Mouse (Mus musculus): ENCODE data around the gene Tmem136. TPM values are rescaled to one million over a fixed set of nuclear protein-coding genes. Genes with fewer than 3 reads are reported as not detected.

Tmem136 gene
- 10.5 and 13.0 TPM in 2 replicates for polyA plus RNA-seq (2015; fragmentation: Nextera tagmentation; extraction: Ambion mirVana)

DNA sequence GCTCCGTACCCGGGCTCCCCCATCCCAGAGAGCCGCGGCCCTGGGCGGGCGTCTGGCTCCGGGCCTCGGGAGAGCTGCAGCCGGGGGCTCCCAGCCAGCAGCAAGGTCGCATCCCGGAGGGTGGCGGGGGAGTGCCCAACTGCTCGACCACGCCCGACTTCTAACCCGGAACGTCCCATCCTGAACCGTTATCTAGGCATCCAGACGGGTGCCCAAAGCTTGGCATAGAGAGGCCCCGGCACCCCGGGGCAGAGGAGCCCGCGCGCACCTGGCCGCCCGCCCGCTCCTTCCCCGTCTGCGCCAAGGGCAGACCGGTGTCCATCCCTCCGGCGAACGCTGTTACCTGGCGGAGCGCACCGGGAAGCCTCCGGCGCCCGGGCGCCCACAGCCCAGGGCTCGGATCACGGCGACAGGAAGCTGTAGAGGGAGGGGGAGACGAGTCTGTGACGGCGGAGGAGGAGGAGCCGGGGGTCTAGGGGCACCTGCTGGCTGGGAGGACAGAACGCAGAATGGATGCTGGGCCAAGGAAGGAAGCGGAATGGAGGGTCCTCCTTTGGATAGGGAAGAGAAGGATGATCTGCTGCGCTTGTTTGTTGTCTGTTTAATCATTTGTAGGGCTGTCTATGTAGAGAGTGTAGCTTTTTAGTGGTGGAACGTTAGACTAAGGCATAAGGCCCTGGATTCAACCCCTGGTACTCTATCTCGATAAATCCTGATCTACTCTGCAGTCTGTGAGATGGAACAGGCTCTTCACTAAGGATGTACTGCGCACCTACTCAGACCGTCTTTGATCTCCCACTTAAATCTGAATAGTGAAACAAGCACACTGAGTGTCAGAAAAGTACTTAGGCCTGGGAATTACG, at the start of gene Tmem136:
Gene Tmem136 (minus strand): TSS at position 437 of the 863 bp plus-strand sequence.
- peak within 1 kb of the TSS; percentile 65 for H3K27ac ChIP-seq
- H3K4me3 ChIP-seq: peak within 1 kb of the TSS; percentile 62
- peak; percentile 98 for ATAC-seq (replicated peaks)
- peak within 1 kb of the TSS; percentile 75 for H3K9ac ChIP-seq
- H3K4me1 ChIP-seq: peaks cover 18% of the 10 kb centered on the region
- H3K9me3 ChIP-seq: no peaks in the 10 kb centered on the region
- H3K36me3 ChIP-seq (replicated peaks): peaks cover under 1% of the 10 kb centered on the region
- 4% methylated on average over 55 of the region's 55 CpGs for WGBS
- no peaks in the 10 kb centered on the region for H3K27me3 ChIP-seq (replicated peaks)
- peak within 1 kb of the TSS; percentile 66 for H3K4me2 ChIP-seq

DNA sequence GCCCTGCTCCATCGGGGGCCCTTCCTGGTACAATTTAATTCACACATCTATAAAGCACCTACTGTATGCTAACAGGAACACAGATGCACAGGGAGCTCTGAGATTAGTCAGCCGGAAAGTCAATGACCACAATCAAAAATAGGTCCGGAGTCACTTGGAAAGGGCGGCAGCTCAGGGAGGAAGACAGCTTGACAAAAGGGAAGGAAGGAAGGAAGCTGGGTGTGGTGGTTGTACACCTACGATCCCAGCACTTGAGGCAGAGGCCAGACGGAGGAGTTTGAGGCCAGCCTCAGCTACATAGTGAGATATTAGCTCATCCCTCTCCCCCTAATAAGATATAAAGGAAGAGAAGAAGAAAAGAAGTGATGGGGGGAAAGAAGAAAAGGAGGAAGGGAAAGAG, 39.6 kb upstream of the Tmem136 start:
- no peak overlapping the region for H3K9ac ChIP-seq
- no peak for ATAC-seq (replicated peaks)
- no peak overlapping the region for H3K4me3 ChIP-seq
- H3K27ac ChIP-seq: no peak overlapping the region
- no peaks in the 10 kb centered on the region for H3K27me3 ChIP-seq (replicated peaks)
- WGBS: 81% methylated on average over 6 of the region's 6 CpGs
- H3K4me1 ChIP-seq: no peaks in the 10 kb centered on the region
- H3K4me2 ChIP-seq: no peak overlapping the region
- no peaks in the 10 kb centered on the region for H3K36me3 ChIP-seq (replicated peaks)
- no peaks in the 10 kb centered on the region for H3K9me3 ChIP-seq

DNA sequence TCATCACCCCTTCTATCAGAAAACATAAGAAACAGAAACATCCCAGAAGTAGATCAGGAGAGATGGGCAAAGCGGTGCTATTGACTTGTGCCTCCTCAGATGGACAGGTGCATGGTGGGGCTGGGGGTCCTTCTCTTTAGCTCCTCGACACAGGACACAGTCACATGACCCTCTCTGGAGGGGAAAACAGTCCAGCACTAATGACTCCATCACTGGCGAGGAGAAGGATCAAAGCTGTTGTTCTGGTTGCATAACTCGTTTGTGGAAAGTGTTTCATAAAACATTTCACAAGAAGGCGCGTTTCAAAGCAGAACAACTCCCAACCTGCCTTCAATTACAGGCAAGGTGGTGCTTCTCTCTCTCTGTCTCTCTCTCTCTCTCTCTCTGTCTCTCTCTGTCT, 35.4 kb upstream of the Tmem136 start:
- Histone ChIP-seq H3K9ac (no peak overlapping the region), H3K4me2 (no peak overlapping the region), H3K4me3 (no peak overlapping the region), H3K27me3 (replicated peaks) (no peaks in the 10 kb centered on the region), H3K27ac (no peak overlapping the region), H3K9me3 (no peaks in the 10 kb centered on the region), H3K4me1 (no peaks in the 10 kb centered on the region), H3K36me3 (replicated peaks) (no peaks in the 10 kb centered on the region)
- WGBS: 80% methylated on average over 6 of the region's 6 CpGs
- ATAC-seq (replicated peaks): no peak

DNA sequence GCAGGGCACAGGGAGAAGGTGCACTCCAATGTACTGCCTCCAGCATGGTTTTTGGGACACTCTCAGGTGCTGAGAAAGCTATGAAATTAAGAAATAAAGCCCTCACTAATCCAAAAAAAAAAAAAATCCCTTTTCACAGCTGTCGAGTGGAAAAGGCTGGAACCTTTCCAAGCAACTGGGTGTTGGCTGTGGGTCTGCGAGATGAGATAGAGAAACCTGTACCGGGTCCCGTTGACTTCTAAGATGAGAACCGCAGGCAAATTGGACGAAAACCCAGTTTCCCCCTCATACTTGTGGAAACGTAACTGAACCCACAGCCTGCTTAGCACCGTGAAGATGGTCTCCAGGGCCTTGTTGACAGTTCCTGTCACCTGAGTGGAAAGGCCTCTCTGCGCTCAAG, 34.6 kb upstream of the Tmem136 start:
- ATAC-seq (replicated peaks): no peak
- Histone ChIP-seq H3K9ac (no peak overlapping the region), H3K27ac (no peak overlapping the region)

DNA sequence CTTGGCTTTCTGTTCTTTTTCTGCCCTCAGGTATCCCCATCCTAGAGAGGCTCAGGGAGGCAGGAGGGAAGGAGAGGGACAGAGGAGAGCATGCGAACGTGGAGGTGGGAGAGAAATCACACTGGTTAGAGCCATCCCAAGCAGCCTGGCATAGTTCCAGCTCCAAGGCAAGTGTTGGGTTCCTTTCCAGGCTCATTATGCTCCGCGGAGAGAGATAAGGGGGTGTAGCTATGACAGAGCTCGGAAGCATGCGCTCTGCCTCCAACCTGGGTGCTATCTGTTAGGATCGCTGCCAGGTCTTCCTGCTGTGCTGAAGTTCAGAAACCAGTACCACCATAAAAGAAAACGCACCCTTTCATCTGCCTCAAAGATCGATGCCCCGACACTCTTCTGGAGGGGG, 33.7 kb upstream of the Tmem136 start:
- Histone ChIP-seq H3K27me3 (replicated peaks) (no peaks in the 10 kb centered on the region), H3K36me3 (replicated peaks) (no peaks in the 10 kb centered on the region), H3K27ac (no peak overlapping the region), H3K9me3 (no peaks in the 10 kb centered on the region), H3K4me1 (no peaks in the 10 kb centered on the region), H3K4me3 (no peak overlapping the region), H3K4me2 (no peak overlapping the region), H3K9ac (no peak overlapping the region)
- ATAC-seq (replicated peaks): no peak
- WGBS: 65% methylated on average over 10 of the region's 10 CpGs

More for the DNA sequence above, 34.6 kb upstream of the Tmem136 start:
- Histone ChIP-seq H3K27me3 (replicated peaks) (no peaks in the 10 kb centered on the region), H3K4me2 (no peak overlapping the region), H3K4me3 (no peak overlapping the region), H3K9me3 (no peaks in the 10 kb centered on the region), H3K36me3 (replicated peaks) (no peaks in the 10 kb centered on the region), H3K4me1 (no peaks in the 10 kb centered on the region)
- 82% methylated on average over 9 of the region's 9 CpGs for WGBS

DNA sequence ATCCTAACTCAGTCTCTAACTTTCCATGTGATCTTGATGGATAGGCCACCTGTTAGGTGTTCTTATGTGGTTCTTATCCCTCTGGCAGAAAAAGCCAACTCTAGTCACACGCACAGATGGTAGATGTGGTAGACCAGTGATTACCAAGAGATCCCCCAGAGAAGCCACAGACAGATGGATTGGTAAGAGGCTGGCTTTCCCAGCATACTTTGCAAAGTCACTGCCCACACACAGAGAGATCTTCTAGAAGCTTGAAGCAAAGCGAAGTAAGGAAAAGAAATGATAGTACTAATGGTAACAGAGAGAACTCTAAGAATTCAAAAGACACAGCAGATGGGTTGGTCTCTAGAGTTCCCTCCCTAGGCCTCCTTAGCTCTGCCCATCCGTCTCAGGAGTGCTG, 33.1 kb upstream of the Tmem136 start:
- Histone ChIP-seq H3K27ac (no peak overlapping the region), H3K36me3 (replicated peaks) (no peaks in the 10 kb centered on the region), H3K4me3 (no peak overlapping the region), H3K4me2 (no peak overlapping the region), H3K9ac (no peak overlapping the region), H3K27me3 (replicated peaks) (no peaks in the 10 kb centered on the region), H3K4me1 (no peaks in the 10 kb centered on the region), H3K9me3 (no peaks in the 10 kb centered on the region)
- 86% methylated on average over 3 of the region's 3 CpGs for WGBS
- ATAC-seq (replicated peaks): no peak

DNA sequence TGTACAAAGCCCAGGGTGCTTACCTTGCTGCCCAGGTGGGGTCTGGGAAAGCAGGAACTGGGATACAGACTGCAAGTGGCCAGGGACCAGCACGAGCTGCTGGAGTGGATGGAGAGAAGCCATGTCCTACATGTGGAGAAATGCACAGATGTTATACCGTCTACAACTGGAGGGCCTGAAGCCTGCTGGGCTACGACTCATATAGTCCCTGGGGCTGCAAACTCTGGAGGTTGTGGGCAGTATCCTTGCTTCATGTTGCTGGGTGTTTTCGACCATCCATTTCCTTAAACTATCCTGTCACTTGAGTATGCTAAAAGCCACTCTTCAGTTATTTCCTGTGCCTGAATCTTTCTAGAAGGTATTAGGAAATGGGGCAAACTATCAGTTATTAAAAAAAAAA, 28.8 kb upstream of the Tmem136 start:
- H3K4me3 ChIP-seq: no peak overlapping the region
- H3K9me3 ChIP-seq: no peaks in the 10 kb centered on the region
- WGBS: 79% methylated on average over 4 of the region's 4 CpGs
- H3K4me2 ChIP-seq: no peak overlapping the region
- H3K36me3 ChIP-seq (replicated peaks): no peaks in the 10 kb centered on the region
- H3K27ac ChIP-seq: no peak overlapping the region
- ATAC-seq (replicated peaks): no peak
- H3K4me1 ChIP-seq: no peaks in the 10 kb centered on the region
- H3K9ac ChIP-seq: no peak overlapping the region
- H3K27me3 ChIP-seq (replicated peaks): no peaks in the 10 kb centered on the region

DNA sequence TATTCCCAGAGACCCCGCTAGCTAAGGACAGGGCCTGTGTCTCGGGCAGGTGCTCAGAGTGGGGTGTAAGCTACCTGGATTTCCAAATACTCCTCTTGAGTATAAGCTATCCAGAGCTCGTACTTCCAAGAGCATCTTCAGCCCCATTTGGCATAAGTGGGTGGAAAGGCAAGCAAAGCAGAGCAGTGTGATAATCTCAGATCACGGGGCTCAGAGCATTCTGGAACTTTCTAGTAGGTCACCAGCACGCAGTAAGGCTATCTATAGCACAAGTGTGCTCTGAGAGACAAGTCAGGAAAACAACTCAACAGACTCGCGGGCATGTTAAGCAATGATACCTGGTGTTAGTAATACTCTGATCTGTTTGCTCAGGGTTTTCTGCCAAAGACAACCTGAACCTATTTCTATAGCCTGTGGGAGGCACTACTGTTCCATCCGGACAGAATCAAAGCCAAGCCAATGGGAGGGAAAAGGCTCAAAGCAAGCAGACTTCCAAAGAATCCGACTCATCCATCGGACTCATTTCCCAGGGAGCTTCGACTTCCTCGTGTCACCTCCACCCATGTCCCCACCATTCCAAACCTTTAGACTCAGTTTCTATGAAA, 27.9 kb upstream of the Tmem136 start:
- Histone ChIP-seq H3K4me2 (no peak overlapping the region), H3K27ac (no peak overlapping the region), H3K4me3 (no peak overlapping the region), H3K36me3 (replicated peaks) (no peaks in the 10 kb centered on the region), H3K9me3 (no peaks in the 10 kb centered on the region), H3K4me1 (no peaks in the 10 kb centered on the region), H3K9ac (no peak overlapping the region), H3K27me3 (replicated peaks) (no peaks in the 10 kb centered on the region)
- WGBS: 73% methylated on average over 12 of the region's 12 CpGs
- ATAC-seq (replicated peaks): no peak

DNA sequence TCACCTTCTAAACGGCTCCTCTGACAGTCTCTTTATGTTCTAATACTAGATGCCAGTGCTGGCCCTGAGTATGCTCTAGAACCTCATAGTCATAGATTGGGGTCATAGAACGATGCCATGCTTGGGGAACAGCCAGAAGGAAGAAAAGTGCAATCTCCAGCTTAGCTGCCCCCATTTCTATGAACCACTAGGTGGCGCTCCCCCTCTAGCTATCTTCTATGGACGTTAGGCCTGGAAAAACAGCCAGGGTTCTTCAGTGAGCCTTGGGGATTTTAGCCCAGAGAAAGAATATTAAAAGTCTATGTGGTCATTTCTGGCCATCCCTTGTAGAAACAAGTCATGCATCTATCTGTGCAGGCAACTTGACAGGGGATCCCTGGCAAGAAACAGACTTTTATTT, 25.5 kb upstream of the Tmem136 start:
- Histone ChIP-seq H3K4me2 (no peak overlapping the region), H3K4me3 (no peak overlapping the region), H3K9ac (no peak overlapping the region), H3K27ac (no peak overlapping the region), H3K9me3 (no peaks in the 10 kb centered on the region), H3K27me3 (replicated peaks) (no peaks in the 10 kb centered on the region), H3K36me3 (replicated peaks) (no peaks in the 10 kb centered on the region), H3K4me1 (no peaks in the 10 kb centered on the region)
- WGBS: 8% methylated on average over 4 of the region's 4 CpGs
- ATAC-seq (replicated peaks): no peak

DNA sequence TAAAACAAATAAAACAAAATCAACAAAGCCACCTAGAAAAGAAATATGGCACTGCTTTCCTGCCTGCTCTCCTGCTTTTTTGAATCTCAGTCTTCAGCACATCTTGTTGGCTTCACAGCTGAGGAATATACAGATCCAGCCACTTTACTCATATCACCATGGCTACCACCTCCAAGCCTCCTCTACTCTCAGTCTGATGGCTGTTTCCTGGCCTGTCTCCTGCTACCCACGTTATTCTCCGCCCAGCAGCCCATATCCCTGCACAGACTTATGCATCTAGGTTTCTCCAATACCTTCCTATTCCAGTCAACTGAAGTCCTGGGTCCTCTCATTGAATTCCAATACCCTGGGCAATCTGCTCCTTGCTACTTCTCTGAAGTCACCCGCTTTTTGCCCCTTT, 17.2 kb upstream of the Tmem136 start:
- H3K9me3 ChIP-seq: no peaks in the 10 kb centered on the region
- H3K4me3 ChIP-seq: no peak overlapping the region
- no peak overlapping the region for H3K27ac ChIP-seq
- 72% methylated on average over 3 of the region's 3 CpGs for WGBS
- H3K9ac ChIP-seq: no peak overlapping the region
- H3K36me3 ChIP-seq (replicated peaks): no peaks in the 10 kb centered on the region
- no peaks in the 10 kb centered on the region for H3K27me3 ChIP-seq (replicated peaks)
- no peak for ATAC-seq (replicated peaks)
- no peak overlapping the region for H3K4me2 ChIP-seq
- no peaks in the 10 kb centered on the region for H3K4me1 ChIP-seq

DNA sequence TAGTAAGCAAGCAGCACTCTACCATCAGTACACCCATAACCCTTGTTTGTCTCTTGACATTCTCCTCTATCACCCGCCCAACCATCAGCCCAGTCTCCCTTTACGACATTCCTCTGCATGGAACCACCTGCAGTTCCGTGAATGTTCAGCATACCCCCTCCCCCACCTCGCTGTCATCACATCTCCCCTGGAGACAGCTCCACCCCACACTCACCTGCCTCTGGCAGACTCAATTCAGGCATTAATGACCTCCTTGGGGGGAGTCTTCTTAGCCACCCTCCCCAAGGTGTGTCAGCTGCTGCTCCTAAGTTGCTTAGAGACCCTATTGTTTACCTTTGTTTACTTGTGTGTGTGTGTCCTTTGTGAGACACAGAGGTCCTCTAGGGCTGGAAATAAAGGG, 16.0 kb upstream of the Tmem136 start:
- 49% methylated on average over 4 of the region's 4 CpGs for WGBS
- no peaks in the 10 kb centered on the region for H3K4me1 ChIP-seq
- no peak overlapping the region for H3K27ac ChIP-seq
- H3K36me3 ChIP-seq (replicated peaks): no peaks in the 10 kb centered on the region
- no peak overlapping the region for H3K4me3 ChIP-seq
- no peak for ATAC-seq (replicated peaks)
- no peaks in the 10 kb centered on the region for H3K9me3 ChIP-seq
- H3K9ac ChIP-seq: no peak overlapping the region
- H3K27me3 ChIP-seq (replicated peaks): no peaks in the 10 kb centered on the region
- no peak overlapping the region for H3K4me2 ChIP-seq

DNA sequence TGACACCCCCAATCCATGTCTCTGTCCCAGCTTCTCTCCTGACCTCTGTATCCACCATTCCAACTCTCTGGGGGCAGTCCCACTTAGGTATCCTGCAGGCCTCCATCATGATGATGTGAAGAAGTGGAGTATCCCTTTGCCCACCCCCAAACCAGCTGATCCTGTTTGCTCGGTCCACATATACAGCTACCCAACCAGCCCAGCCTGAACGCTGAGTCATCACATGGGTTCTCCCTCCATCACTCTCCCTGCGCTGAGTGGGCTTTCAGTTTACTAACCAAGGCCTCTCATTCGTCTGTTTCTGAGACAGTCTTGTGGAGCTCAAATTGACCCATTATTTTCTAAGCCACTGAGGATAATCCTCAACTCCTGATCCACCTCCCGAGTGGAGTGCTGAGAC, 15.6 kb upstream of the Tmem136 start:
- H3K36me3 ChIP-seq (replicated peaks): no peaks in the 10 kb centered on the region
- H3K9me3 ChIP-seq: no peaks in the 10 kb centered on the region
- no peaks in the 10 kb centered on the region for H3K27me3 ChIP-seq (replicated peaks)
- no peak overlapping the region for H3K9ac ChIP-seq
- H3K27ac ChIP-seq: no peak overlapping the region
- WGBS: 76% methylated on average over 5 of the region's 5 CpGs
- ATAC-seq (replicated peaks): no peak
- no peaks in the 10 kb centered on the region for H3K4me1 ChIP-seq
- no peak overlapping the region for H3K4me2 ChIP-seq
- no peak overlapping the region for H3K4me3 ChIP-seq

DNA sequence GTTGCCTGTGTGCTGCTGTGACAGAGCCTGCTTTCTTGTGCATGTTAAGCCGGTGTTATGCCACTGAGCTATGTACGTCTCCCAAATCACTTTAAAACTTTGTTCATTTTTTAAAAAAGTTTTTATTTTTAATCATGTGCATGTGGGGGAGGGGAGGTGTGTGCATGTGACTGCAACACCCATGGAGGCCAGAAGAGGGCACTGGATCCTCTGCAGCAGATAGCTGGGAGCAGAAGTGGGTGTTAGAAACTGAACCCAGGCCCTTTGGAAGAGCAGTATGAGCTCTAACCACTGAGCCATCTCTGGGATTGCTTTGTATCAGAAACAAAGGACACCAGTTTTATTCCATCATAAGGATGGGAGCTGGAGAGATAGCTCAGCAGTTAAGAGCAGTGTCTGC, 14.3 kb upstream of the Tmem136 start:
- Histone ChIP-seq H3K9me3 (no peaks in the 10 kb centered on the region), H3K9ac (no peak overlapping the region), H3K36me3 (replicated peaks) (no peaks in the 10 kb centered on the region), H3K4me2 (no peak overlapping the region), H3K4me1 (no peaks in the 10 kb centered on the region), H3K4me3 (no peak overlapping the region), H3K27ac (no peak overlapping the region), H3K27me3 (replicated peaks) (no peaks in the 10 kb centered on the region)
- 95% methylated on average over 2 of the region's 2 CpGs for WGBS
- ATAC-seq (replicated peaks): no peak

Measured in midbrain, embryonic 15.5 days (tissue).